Mouse (Mus musculus): ENCODE results near the gene Ogg1. TPM values are rescaled to one million over a fixed set of nuclear protein-coding genes. Genes with fewer than 3 reads are reported as not detected.

Gene Ogg1
- polyA plus RNA-seq (2015; fragmentation: Nextera tagmentation; extraction: Ambion mirVana): 6.1 and 9.6 TPM in 2 replicates

GRCm38 (mm10) chr6:113326533-113327315 lies at the start of gene Ogg1:
TSS of gene Ogg1 (plus strand) at chr6:113326972.
- Histone ChIP-seq H3K27ac (peak within 1 kb of the TSS; percentile 90), H3K4me3 (peak within 1 kb of the TSS; percentile 62), H3K4me1 (replicated peaks) (peaks cover 13% of the 10 kb centered on the region; the same call in 1 of the 2 replicates), H3K36me3 (peaks cover 27% of the 10 kb centered on the region), H3K27me3 (no peaks in the 10 kb centered on the region), H3K9me3 (replicated peaks) (no peaks in the 10 kb centered on the region), H3K9ac (peak within 1 kb of the TSS; percentile 67), H3K4me2 (peak within 1 kb of the TSS; percentile 79)
- WGBS: under 1% methylated on average over 52 of the region's 52 CpGs
- ATAC-seq (replicated peaks; ENCODE audit: insufficient number of reproducible peaks, insufficient read depth, low FRiP score, low read depth): peak; percentile 96

DNA sequence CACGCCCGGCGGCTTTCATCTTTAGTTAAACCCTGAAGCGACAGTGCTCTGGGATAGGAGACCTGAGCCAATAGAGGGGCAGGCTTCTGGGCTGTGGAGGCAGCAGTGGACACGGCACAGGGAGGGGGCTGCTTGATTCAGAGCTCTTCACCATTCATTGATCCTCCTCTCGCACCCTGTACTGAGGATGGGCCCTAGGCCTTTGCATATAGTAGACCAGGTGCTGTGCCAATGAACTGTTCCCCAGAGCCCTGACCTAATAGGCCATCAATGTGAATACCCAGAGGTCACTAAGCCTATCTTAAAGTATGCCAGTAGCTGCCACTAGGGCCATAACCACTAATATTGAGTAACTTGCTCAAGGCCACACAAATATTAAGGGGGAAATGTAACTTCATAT lies 45.1 kb upstream of the Ogg1 start:
- 52% methylated on average over 6 of the region's 6 CpGs for WGBS
- Histone ChIP-seq H3K4me1 (replicated peaks) (peaks cover 6% of the 10 kb centered on the region), H3K4me3 (no peak overlapping the region), H3K27me3 (peaks cover 38% of the 10 kb centered on the region), H3K9ac (no peak overlapping the region), H3K36me3 (peaks cover 3% of the 10 kb centered on the region; the same call in 1 of the 2 replicates), H3K27ac (no peak overlapping the region), H3K9me3 (replicated peaks) (no peaks in the 10 kb centered on the region), H3K4me2 (no peak overlapping the region)
- no peak for ATAC-seq (replicated peaks; ENCODE audit: insufficient number of reproducible peaks, insufficient read depth, low FRiP score, low read depth)

DNA sequence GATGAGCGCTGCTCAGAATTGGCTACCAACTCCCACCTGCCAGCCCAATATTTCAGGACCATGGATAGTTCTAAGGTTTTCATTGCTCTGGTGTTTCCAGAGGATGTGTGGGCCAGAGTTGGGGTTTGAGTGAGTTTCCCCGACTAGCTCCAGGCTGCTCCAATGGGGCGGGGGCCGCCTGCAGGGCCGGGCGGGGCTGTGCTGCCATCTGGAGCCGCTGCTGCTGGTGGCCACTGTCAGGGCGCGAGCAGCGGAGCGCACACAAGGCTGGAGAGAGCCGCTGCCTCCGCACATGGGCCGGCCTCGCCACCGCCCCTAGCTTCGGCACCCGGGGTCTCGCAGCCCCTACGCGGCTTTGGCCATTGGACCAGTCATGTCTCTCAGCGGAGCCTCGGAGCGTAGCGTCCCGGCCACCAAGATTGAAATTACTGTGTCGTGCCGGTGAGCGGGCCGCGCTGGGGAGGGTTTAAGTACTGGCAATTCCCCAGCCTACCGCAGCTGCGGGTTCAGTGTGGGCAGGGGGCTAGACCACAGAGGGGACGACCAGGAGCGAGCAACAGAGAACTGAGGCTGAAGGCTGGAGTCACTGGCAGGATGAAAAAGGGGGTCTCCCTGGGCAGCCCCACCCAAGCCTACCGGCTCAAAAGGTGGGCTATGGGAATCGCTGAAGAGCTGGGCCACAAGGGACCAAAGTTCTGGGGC lies 44.5 kb upstream of the Ogg1 start, which contains the start of gene Cpne9:
Gene Cpne9, plus strand, starts transcription at position 207 of the 702 bp plus-strand sequence.
- H3K4me2 ChIP-seq: peak within 1 kb of the TSS; percentile 38; the same call in 1 of the 2 replicates
- peak within 1 kb of the TSS; percentile 11; the same call in 1 of the 2 replicates for H3K4me3 ChIP-seq
- peaks cover 6% of the 10 kb centered on the region for H3K4me1 ChIP-seq (replicated peaks)
- WGBS: 3% methylated on average over 37 of the region's 37 CpGs
- no peak for ATAC-seq (replicated peaks; ENCODE audit: insufficient number of reproducible peaks, insufficient read depth, low FRiP score, low read depth)
- peaks cover 2% of the 10 kb centered on the region; the same call in 1 of the 2 replicates for H3K36me3 ChIP-seq
- H3K27ac ChIP-seq: no peak within 1 kb of the TSS
- peaks cover 39% of the 10 kb centered on the region for H3K27me3 ChIP-seq
- H3K9ac ChIP-seq: no peak within 1 kb of the TSS
- no peaks in the 10 kb centered on the region for H3K9me3 ChIP-seq (replicated peaks)

- H3K4me2 ChIP-seq: peak overlapping the region; percentile 8; the same call in 1 of the 2 replicates
- no peak for ATAC-seq (replicated peaks; ENCODE audit: insufficient number of reproducible peaks, insufficient read depth, low FRiP score, low read depth)
These were observed 43.8 kb upstream of the Ogg1 start for GRCm38 (mm10) chr6:113282969-113283368.

DNA sequence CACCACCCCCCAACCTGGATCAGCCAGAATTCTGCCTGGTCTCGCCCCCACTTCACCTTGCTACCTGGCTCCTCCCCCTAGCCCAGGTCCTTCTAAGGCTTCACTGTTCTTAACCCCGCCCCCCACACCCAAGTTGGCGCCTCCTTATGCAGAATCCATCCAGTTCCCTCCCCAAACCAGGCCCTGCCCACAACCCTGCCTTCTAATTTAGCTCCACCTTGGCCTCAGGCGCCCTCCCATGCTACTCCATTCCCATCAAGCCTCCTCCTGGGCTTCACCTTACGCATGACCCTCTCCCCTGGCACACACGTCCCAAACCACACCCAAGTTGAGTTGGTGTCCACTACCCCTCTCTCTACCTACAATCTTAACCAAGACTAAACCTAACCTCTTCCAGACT lies 43.3 kb upstream of the Ogg1 start:
- Histone ChIP-seq H3K4me3 (no peak overlapping the region), H3K9ac (no peak overlapping the region), H3K36me3 (no peaks in the 10 kb centered on the region), H3K27me3 (peaks cover 43% of the 10 kb centered on the region), H3K4me2 (no peak overlapping the region; the same call in 1 of the 2 replicates), H3K27ac (no peak overlapping the region), H3K4me1 (replicated peaks) (peaks cover 6% of the 10 kb centered on the region), H3K9me3 (replicated peaks) (no peaks in the 10 kb centered on the region)
- peak; percentile 33; the same call in 1 of the 2 replicates for ATAC-seq (replicated peaks; ENCODE audit: insufficient number of reproducible peaks, insufficient read depth, low FRiP score, low read depth)
- 7% methylated on average over 6 of the region's 6 CpGs for WGBS

More at GRCm38 (mm10) chr6:113282969-113283368, 43.8 kb upstream of the Ogg1 start:
- H3K27ac ChIP-seq: no peak overlapping the region
- peaks cover 6% of the 10 kb centered on the region for H3K4me1 ChIP-seq (replicated peaks)
- H3K4me3 ChIP-seq: no peak overlapping the region
- peaks cover 43% of the 10 kb centered on the region for H3K27me3 ChIP-seq
- H3K36me3 ChIP-seq: no peaks in the 10 kb centered on the region
- under 1% methylated on average over 22 of the region's 22 CpGs for WGBS
- no peaks in the 10 kb centered on the region for H3K9me3 ChIP-seq (replicated peaks)
- no peak overlapping the region for H3K9ac ChIP-seq

- Histone ChIP-seq H3K4me1 (replicated peaks) (peaks cover 6% of the 10 kb centered on the region), H3K4me2 (no peak overlapping the region), H3K9me3 (replicated peaks) (no peaks in the 10 kb centered on the region), H3K36me3 (no peaks in the 10 kb centered on the region), H3K9ac (no peak overlapping the region), H3K27me3 (peaks cover 43% of the 10 kb centered on the region), H3K4me3 (no peak overlapping the region), H3K27ac (no peak overlapping the region)
- ATAC-seq (replicated peaks; ENCODE audit: insufficient number of reproducible peaks, insufficient read depth, low FRiP score, low read depth): no peak
- WGBS: 70% methylated on average over 3 of the region's 3 CpGs
These were observed 41.8 kb upstream of the Ogg1 start for GRCm38 (mm10) chr6:113284931-113285330.

DNA sequence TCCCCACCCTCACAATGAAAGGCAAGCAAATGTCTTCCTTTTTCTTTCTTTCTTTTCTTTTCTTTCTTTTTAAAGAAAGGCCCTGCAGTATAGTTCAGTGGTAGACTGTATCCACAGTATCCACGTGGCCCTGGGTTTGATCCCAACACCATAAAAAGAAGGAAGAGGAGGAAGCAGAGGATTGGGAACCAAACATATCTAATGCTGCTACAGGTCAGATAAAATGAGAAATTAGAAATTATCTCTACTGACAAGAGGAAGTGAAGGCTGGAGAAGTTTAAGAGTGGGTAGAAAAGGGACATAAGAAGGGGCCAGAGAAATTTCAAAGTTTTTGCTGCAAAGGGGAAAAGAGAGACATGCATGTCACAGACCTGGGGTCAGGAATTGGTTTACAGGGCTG lies 40.5 kb upstream of the Ogg1 start:
- Histone ChIP-seq H3K4me3 (no peak overlapping the region), H3K9ac (no peak overlapping the region), H3K36me3 (no peaks in the 10 kb centered on the region), H3K4me1 (replicated peaks) (peaks cover 6% of the 10 kb centered on the region), H3K4me2 (no peak overlapping the region), H3K27me3 (peaks cover 43% of the 10 kb centered on the region), H3K9me3 (replicated peaks) (no peaks in the 10 kb centered on the region), H3K27ac (no peak overlapping the region)
- WGBS: 58% methylated on average over 1 of the region's 1 CpGs
- no peak for ATAC-seq (replicated peaks; ENCODE audit: insufficient number of reproducible peaks, insufficient read depth, low FRiP score, low read depth)

- H3K36me3 ChIP-seq: no peaks in the 10 kb centered on the region
- H3K4me2 ChIP-seq: no peak overlapping the region
- no peak overlapping the region for H3K9ac ChIP-seq
- WGBS: 57% methylated on average over 4 of the region's 4 CpGs
- no peak overlapping the region for H3K27ac ChIP-seq
- no peak for ATAC-seq (replicated peaks; ENCODE audit: insufficient number of reproducible peaks, insufficient read depth, low FRiP score, low read depth)
- H3K27me3 ChIP-seq: peaks cover 35% of the 10 kb centered on the region
- no peak overlapping the region for H3K4me3 ChIP-seq
- H3K9me3 ChIP-seq (replicated peaks): no peaks in the 10 kb centered on the region
- peaks cover 4% of the 10 kb centered on the region for H3K4me1 ChIP-seq (replicated peaks)
These were observed 39.5 kb upstream of the Ogg1 start for GRCm38 (mm10) chr6:113287236-113287635.

DNA sequence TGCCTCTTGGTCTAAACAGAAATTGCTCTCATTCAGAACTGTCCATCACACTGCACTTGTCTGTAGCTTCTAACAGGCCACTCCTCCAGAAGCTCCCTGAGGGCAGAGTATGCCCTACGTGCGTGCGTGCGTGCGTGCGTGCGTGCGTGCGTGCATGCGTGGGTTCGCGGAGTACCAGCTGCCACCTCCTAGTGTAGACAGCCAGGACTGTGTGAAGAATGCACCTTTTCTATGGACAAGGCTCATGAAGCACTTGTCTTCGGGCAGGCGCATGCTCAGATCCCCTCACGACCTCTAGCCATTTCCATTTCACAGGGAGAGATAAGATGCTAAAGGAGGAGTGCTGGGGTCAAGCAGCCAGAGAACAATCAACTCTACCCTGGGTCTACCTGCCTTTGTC lies 37.4 kb upstream of the Ogg1 start:
- H3K4me3 ChIP-seq: no peak overlapping the region
- H3K9ac ChIP-seq: no peak overlapping the region
- ATAC-seq (replicated peaks; ENCODE audit: insufficient number of reproducible peaks, insufficient read depth, low FRiP score, low read depth): no peak
- WGBS: 85% methylated on average over 15 of the region's 15 CpGs
- H3K4me1 ChIP-seq (replicated peaks): no peaks in the 10 kb centered on the region
- no peak overlapping the region for H3K4me2 ChIP-seq
- H3K9me3 ChIP-seq (replicated peaks): no peaks in the 10 kb centered on the region
- H3K36me3 ChIP-seq: no peaks in the 10 kb centered on the region
- H3K27me3 ChIP-seq: peaks cover 14% of the 10 kb centered on the region
- no peak overlapping the region for H3K27ac ChIP-seq

DNA sequence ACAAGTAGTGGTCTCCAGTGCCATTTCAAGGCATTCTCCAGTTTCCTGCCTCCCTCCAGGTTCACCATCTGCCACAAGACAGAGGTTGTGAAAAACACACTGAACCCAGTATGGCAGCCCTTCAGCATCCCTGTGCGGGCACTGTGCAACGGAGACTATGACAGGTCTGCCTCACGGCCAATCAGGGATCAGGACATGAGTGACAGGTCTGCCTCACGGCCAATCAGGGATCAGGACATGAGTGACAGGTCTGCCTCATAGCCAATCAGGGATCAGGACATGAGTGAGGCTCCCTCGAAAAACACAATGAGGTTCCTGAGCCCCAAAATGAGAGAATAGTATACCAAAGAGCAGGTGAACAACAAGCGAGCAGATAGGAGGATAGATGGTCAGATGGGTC lies 36.4 kb upstream of the Ogg1 start:
- Histone ChIP-seq H3K4me1 (replicated peaks) (no peaks in the 10 kb centered on the region), H3K36me3 (no peaks in the 10 kb centered on the region), H3K27ac (no peak overlapping the region), H3K9me3 (replicated peaks) (no peaks in the 10 kb centered on the region), H3K27me3 (peaks cover 5% of the 10 kb centered on the region; the same call in 1 of the 2 replicates), H3K9ac (no peak overlapping the region), H3K4me3 (no peak overlapping the region), H3K4me2 (no peak overlapping the region)
- ATAC-seq (replicated peaks; ENCODE audit: insufficient number of reproducible peaks, insufficient read depth, low FRiP score, low read depth): no peak
- WGBS: 63% methylated on average over 6 of the region's 6 CpGs

DNA sequence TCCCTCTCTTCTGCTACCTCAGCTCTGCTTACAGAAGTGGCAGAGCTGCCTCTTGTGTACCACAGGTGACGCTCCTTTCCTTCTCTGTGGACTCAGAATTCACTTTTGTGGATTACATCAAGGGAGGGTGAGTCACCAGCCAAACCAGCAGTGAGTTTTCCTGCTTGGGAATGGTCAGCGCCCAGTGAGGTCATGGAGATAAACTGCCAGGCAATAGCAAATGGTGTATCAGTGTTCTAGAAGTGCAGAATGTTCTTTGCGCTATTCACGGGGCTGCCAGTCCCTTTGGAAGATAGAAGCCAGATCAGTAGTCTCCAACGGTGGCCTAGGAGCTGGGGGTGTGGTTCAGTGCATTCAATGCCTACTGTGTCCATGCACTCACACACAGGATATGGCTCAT lies 33.8 kb upstream of the Ogg1 start:
- no peak overlapping the region for H3K9ac ChIP-seq
- 52% methylated on average over 5 of the region's 5 CpGs for WGBS
- H3K4me2 ChIP-seq: no peak overlapping the region
- no peak overlapping the region for H3K27ac ChIP-seq
- ATAC-seq (replicated peaks; ENCODE audit: insufficient number of reproducible peaks, insufficient read depth, low FRiP score, low read depth): no peak
- no peaks in the 10 kb centered on the region for H3K27me3 ChIP-seq
- no peaks in the 10 kb centered on the region for H3K9me3 ChIP-seq (replicated peaks)
- no peaks in the 10 kb centered on the region for H3K36me3 ChIP-seq
- no peaks in the 10 kb centered on the region for H3K4me1 ChIP-seq (replicated peaks)
- H3K4me3 ChIP-seq: no peak overlapping the region
